Mouse (Mus musculus): Measurements from ENCODE around the gene Ints6l.
"Not testable (repeated sequence)": the region's sequence is repeated elsewhere in the genome, so short reads cannot be mapped to it uniquely, and the experiment has no call there.

Gene Ints6l

DNA sequence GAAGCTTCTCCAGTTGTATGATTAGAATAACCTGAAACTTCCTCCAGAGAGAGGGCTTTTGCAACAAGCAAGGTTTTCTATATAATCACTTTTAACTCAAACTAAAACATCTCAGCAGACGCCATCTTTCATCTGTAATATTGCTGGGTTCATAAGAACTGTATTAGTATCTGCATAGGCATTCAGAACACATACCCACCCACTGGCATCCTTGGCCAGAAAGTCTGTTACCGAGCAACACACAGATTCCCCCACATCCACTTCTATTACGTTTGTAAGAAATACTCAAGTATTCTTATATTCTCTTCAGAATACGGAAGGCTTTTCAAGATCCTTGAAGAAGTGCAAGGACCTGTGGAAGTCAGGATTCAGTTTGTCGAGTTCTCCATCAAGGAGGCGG lies 69.8 kb downstream of the Ints6l start, which contains the start of gene Gm10477:
TSS of gene Gm10477 (plus strand) at position 301 of the 400 bp plus-strand sequence.
- not testable (repeated sequence) for DNase-seq (ENCODE audit: extremely low spot score, low spot score)

GRCm38 (mm10) chrX:56531266-56531665 lies 76.6 kb downstream of the Ints6l start:
- peak; percentile 54 for DNase-seq (ENCODE audit: extremely low spot score, low spot score)

- DNase-seq (ENCODE audit: extremely low spot score, low spot score) = no peak
Observed at GRCm38 (mm10) chrX:56537162-56537561, 82.5 kb downstream of the Ints6l start.

GRCm38 (mm10) chrX:56549506-56549905 lies 94.8 kb downstream of the Ints6l start, which contains the start of gene Gm648:
Gm648 (minus strand) TSS chrX:56549606.
- DNase-seq (ENCODE audit: extremely low spot score, low spot score) = no peak

GRCm38 (mm10) chrX:56553584-56553983 lies 98.9 kb downstream of the Ints6l start:
- no peak for DNase-seq (ENCODE audit: extremely low spot score, low spot score)

Measured in neural tube, embryonic 10.5 days (tissue).